Mouse (Mus musculus): ENCODE results near the gene Ubl7.

Gene Ubl7

DNA sequence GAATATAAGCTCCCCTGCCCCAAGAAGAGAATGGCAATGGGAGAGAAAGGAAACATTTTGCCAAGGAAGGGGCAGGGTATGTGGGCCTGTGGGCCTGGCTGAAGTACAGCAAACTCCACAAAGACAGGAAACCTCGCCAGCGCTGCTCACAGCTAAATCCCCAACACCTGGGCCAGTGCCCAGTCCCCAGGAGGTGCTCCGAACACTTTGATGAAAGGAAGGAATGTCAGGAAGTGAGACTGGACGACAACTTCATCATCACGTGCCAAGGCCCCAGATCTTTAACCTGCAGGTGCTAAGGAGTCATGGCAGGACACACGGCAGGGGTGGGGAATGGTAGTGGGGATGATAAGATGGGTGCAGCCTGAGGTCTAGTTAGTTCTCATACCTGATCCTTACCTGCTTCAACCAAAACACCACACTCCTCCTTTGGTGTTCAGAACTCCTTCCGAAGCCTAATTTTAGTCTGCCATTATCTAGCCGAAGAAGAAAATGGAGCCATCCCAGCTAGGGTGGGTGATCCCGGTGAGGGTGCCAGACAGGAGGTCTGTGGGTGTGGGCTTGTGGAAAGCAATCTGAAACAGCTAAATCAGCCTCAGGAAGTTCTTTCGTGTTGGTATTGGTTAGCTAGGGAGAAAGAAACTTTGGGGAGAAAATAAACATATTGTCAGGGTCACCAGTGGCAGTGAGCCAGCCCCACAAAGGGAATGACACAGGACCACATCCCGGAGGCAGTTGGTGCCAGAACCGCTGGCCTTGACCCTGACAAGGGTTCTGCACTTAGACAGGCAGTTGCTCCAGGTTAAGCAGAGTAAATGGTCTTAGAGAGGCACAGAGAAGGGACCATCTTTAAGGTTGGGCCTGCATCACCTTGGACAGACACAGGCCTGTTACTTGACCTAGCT, 54.8 kb downstream of the Ubl7 start:
- no peak for DNase-seq (ENCODE audit: low spot score in 2 of 2)

DNA sequence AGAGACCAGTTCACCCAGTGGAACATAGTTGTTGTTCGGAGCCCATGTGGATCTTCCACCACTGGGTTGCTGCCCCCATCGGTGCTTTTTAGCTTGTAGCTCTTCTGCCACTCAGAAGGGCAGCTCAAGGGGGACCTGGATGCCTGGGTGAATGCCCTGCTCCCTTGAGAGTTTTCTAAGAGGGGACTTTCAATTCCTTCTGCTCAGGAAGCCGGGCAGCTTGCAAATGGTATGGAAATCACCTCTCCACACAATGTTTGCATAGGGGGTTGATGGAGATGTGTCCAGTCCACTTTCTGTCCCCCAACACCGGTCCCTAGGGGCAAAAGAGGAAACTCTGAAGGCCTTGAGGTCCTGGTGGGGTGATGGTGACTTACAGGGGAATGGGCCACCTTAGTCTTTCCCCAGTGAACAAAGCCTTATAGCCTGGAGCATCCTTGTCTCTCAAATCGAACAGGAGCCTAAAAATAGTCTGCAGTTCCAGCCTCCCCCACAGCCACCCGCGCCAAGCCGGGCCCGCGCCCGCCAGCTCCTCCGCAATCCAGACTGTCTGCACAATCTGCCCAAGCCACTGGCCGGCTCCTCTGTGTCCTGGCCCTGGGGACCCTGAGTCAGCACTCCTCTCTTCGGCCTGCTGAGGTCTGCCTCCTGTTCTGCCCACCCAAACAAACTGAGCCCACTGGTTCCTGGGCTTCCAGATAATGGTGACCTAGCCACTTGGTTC, 56.6 kb downstream of the Ubl7 start:
- no peak for DNase-seq (ENCODE audit: low spot score in 2 of 2)

DNA sequence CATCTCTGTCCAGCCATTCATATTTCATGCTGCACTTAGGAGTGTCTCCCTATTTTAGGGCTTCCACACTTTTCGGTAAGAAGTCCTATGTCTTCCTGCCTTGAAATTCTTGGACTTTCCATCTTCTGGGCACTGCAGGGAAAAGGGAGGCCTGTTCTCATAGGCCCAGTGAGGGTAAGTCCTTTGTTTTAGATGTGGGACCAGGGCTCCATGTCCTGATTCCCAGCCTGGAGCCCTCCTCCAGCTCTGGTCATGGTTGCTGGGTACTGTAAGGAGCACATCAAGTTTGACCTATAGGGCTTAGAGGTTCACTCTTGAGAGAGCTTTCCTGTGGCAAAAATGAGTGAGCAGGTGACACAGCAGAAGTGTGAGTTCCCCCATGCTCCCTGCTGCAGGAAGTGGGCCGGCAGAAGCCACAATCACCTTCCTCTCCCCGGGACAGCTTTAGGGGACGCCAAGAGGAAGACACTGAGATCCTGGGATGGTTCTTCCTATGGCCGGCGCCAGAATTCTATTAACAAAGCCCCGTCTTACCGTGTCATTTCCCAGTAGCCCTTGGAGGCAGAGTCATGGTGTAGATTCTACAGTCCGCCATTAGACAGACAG, 57.5 kb downstream of the Ubl7 start:
- DNase-seq (ENCODE audit: low spot score in 2 of 2): no peak

DNA sequence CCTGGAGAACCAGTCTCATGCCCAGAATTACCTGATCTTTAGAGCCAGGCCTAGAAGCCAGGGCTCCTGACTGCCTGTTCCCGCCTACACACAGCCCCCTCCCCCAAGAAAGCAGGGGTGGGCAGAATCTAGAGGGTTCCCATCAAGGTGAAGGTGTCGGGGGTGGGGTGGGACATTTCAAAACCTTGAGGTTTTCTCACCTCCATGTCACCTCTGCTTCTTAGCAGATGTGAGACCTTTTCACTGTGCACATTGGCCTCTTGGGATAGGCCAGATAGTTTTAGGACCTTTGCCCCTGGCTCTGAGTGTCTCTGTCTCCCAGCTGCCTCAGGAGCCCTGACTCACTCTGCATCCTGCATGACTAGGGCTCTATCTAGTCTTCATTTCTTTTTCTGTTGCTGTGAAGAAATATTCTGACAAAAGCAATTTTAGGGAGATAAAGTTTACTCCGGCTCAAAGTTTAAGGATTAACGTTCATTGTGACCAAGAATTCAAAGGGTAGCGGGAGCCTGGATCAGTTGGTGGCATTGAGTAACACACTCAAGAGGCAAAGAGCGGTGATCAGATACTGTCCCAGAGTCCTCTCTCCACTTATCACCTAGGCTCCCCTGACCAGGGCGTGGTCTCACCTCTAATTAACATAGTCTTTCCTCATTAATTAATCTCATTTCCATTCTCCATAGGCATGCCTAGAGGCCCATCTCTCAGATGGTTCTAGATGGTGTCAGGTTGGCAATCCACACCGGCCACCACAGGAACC, 58.2 kb downstream of the Ubl7 start:
- DNase-seq (ENCODE audit: low spot score in 2 of 2): no peak

DNA sequence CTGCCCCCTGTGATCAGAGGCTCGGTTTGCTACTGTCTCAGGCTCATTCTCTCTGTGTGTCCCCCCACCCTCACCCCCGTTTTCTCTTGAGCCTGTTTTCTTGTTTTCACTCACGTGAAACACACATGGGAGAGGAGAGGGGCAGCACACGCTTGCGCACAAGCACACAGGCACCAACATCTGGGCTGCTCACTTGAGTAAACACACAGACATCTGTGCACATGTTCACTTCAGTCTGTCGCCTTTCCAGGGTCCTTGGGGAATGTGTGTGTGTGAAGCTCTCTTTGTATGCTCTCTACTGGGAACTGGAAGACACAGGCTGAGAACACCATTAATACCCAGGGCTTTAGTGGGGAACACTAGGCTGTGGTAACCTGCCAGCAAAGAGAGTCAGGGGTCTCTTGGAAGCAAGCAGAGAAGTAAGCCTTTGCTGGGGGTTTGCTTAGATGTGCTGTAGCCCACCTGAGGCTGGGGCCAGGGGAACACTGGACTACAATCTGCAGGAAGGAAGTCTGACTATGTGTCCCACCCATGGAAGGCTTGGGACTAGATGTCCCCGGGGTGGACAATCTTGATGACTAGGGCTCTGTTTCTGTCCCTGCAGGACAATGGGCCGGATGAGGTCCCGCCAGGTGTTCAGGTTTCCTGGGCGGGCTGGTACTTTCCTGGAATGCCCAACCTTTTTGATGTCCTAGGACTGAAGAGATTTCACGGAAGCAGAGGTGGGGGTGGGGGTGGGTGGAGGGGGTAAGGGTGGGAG, 59.1 kb downstream of the Ubl7 start:
- no peak for DNase-seq (ENCODE audit: low spot score in 2 of 2)

DNA sequence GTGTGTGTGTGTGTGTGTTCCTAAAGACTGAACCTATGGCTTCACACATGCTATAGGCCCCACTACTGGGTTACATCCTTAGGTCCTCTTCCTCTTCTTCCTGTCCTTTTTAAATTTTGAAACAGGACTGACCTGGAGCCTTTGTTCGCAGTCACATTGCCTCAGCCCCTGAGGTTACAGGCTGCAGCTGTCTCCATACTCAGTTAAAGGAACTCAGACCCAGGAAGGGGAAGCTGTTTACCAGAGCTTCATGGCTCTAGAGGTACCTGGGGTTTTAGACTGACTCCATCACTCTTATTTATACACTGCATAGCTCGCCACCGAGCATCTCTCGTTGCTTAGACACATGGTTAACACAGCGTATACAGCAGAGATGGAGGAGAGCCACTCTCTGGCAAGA, 60.6 kb downstream of the Ubl7 start:
- no peak for DNase-seq (ENCODE audit: low spot score in 2 of 2)

DNA sequence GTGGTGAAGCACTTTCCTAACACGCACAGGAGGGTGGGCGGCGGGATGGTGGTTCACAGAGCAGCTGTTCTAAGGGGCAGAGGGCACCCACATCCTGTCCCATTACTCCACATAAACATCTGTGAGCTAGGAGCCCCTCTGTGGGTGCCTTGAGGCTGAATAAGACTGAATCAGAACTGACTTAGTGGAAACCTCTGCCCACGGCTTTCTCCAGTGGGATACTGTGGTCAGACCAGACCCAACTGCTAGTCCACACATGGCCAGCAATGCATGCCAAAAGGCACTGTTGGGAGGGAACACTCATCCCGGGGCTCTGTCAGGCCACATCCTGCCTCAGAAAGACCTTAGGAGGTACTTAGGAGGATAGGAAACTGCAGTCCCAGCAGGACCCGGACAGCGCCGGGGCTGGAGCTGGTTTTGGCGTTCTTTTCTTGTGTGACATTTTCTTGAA, 61.4 kb downstream of the Ubl7 start:
- no peak for DNase-seq (ENCODE audit: low spot score in 2 of 2)

DNA sequence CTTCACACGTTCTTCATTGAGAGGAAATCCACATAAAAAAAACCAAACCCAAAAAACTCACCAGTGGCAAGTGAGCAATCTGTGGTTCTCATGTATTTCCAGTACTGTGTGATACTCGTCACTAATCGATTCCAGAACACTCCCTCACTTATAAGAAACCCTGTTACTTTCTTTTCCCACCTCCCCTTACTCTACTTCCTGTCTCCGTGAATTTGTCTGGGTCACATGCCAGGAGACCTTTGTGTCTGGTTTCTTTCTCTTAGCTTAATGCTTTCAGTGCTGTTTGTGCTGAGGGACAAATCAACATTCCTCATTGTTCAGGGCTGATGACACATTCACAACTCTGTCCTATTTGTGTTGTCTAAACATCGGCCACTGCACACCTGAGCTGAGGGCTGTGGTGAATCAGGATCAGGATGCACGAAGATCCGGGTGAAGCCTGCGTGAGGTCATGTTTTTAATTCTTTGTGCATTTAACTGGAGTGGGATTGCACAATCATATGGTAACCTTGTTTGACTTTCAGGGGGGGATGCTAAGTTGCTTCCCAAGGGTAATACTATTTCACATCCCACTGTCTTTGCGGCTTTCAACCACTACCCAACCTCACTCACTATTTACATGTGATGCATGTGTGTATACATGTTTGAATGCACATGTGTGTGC, 62.1 kb downstream of the Ubl7 start:
- no peak for DNase-seq (ENCODE audit: low spot score in 2 of 2)

DNA sequence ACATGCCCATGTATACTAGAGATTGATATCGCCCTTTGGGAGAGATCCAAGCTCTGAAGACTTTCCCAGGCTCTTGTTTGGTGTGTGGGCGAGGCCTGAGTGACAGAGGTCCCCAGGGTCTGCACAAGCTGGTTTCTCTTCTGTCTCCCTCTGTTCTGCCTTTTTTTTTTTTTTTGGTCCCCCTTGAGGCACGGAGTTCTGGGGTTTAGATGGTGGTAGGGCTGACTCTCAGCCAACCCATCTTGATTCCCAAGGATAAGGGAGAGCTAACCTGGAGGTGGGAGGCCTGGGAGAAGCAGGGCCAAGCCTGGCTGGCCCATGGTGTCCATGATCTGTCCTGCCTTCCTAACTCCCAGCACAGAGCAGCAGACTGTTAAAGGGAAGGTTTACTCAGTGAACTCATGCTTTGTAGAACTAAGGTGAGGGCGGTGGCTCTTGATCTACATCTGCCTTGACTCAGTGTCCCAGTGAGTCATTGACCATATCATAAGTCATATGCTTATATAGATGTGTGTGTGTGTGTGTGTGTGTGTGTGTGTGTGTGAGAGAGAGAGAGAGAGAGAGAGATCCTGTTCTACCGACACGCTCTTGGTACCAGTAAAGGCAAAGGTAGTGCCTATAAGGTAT, 62.8 kb downstream of the Ubl7 start:
- no peak for DNase-seq (ENCODE audit: low spot score in 2 of 2)

DNA sequence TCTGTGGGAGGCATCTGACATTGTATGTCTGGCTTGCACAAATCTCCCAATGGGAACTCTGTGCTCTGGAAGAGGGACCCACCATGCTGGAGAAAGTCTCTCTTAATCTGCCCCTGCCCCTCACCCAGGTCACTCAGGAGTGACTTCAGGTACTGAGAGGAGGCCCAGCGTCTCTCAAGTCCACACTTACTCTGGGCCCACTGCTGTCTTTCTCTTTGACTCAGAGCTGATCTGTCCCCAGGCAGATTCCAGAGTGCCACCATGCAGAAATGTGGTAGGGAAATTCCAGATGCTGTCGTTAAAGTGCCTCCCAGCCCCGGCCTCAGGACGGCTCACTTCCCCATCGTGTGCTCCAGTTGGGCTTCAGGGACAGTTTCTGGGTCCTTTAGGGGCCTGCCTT, 63.4 kb downstream of the Ubl7 start:
- no peak for DNase-seq (ENCODE audit: low spot score in 2 of 2)

DNA sequence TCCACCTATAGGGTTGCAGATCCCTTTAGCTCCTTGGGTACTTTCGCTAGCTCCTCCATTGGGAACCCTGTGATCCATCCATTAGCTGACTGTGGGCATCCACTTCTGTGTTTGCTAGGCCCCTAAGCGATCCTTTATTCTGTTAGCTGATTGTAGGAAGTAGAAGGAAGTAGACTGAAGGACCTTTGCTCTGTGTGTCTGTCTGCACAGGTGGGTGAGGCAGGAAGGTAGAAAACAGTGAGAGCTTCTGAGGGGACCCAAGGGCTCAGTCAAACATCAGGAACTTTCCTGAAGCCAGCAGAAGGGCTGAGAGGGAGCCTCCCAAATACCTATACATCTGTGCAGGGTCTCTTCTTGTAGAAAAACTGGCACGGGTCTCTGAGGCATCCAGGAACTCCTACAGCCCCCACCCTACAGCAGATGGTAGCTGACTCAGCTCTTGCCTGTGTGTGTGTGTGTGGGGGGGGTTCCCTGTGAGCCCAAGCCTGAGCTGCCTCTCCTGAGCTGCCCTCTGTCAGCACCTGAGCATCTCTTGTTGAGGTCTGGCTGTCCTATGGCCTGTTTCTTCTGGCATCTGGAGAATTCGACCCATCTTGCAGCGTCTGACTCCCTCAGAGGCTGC, 64.5 kb downstream of the Ubl7 start:
- DNase-seq (ENCODE audit: low spot score in 2 of 2): no peak

DNA sequence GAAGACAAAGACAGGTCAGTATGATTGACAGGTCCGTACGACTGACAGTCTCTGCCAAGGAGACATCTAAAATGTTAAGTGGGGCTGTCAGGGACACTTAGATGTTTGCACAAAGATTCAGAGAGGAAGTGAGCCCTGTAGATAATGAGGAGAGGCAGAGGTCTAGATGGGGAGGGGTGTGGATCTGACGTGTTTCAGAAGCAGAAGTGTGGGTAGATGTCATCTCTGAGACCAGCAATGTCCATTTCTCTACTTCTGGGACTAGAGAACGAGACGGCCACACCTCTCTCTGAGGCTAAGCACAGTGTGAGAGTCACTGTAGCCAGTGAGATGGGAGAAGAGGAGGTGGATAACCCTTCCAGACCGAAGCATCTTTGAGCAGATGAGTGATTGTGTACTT, 67.2 kb downstream of the Ubl7 start:
- no peak for DNase-seq (ENCODE audit: low spot score in 2 of 2)

DNA sequence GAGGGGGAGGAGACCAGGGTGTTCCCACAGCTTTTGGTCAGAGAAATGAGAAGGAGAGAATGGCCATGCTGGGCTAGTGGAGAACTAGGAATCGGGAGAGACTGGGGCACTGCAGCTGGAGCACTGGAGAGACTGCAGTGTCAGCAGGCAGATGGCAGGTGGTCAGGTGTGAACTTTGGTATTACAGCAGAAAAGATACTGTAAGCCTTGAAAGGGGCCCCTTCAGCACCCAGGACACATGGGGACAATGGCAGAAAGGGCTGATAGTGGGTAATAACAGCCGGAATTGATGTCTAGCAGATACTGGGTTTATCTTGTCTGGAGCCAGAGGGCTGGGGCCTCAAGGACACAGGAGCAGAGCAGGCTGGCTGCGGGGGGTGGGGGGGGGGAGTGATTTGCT, 68.1 kb downstream of the Ubl7 start:
- no peak for DNase-seq (ENCODE audit: low spot score in 2 of 2)
